Mouse (Mus musculus) layer of hippocampus, adult 8-10 months (tissue): ENCODE data around the gene Slc35a3. TPM values are rescaled to one million over a fixed set of nuclear protein-coding genes. Genes with fewer than 3 reads are reported as not detected.
"Not testable (repeated sequence)": the region's sequence is repeated elsewhere in the genome, so short reads cannot be mapped to it uniquely, and the experiment has no call there.

ENCODE experiments used
- DNase-seq, 2 experiments: peaks; one replicate each; pipeline ENCODE4 v3.0.0; 2022; ENCODE audit warnings: low spot score in 2 of 2
- total RNA-seq, 4 experiments: library from RNA; stranded (reverse); gene quantifications; 2 replicates each; pipeline ENCODE4 v1.2.4; 2022

The Slc35a3 gene
- total RNA-seq, 4 experiments from 2014 or later, result 16.3 to 18.2 (median 17.5) TPM

- no peak for DNase-seq
Observed at GRCm38 (mm10) chr3:116701601-116702000, 11.0 kb downstream of the Slc35a3 start.

DNA sequence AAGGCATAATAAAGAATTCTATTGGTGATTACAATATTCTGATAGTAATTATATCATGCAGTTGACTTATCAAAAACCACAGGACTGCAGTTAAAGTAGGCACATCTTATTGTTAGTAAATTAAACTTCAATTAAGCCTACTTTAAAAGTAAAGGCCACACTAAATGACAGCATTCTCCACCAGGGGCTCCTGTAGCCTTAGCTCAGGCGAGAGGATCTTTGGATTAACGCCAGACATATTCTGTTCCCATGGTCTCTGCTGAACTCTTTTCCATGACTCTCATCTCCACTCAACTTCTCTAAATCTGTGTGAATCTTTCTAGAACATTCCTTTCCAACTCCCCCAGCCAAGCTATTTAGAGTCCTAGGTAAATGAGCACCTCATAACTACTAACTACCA is 13.8 kb downstream of the Slc35a3 start:
- DNase-seq, result no peak

- DNase-seq, result no peak
Observed at GRCm38 (mm10) chr3:116695666-116695985, 17.0 kb downstream of the Slc35a3 start.

GRCm38 (mm10) chr3:116694955-116695665 is 17.5 kb downstream of the Slc35a3 start:
- no peak for DNase-seq

GRCm38 (mm10) chr3:116694312-116694711 is 18.3 kb downstream of the Slc35a3 start:
- no peak for DNase-seq

- DNase-seq, result no peak
Observed at GRCm38 (mm10) chr3:116681160-116681559, 31.5 kb downstream of the Slc35a3 start, which contains the start of gene Gm43191. TSS of gene Gm43191 (minus strand) at chr3:116681260.

GRCm38 (mm10) chr3:116664281-116664680 is 48.4 kb downstream of the Slc35a3 start:
- not testable (repeated sequence) for DNase-seq

GRCm38 (mm10) chr3:116662463-116662863 is 50.2 kb downstream of the Slc35a3 start, which contains the start of gene Mfsd14a:
TSS of gene Mfsd14a (minus strand) at chr3:116662677.
- peak; percentile 95 to 96 for DNase-seq

DNA sequence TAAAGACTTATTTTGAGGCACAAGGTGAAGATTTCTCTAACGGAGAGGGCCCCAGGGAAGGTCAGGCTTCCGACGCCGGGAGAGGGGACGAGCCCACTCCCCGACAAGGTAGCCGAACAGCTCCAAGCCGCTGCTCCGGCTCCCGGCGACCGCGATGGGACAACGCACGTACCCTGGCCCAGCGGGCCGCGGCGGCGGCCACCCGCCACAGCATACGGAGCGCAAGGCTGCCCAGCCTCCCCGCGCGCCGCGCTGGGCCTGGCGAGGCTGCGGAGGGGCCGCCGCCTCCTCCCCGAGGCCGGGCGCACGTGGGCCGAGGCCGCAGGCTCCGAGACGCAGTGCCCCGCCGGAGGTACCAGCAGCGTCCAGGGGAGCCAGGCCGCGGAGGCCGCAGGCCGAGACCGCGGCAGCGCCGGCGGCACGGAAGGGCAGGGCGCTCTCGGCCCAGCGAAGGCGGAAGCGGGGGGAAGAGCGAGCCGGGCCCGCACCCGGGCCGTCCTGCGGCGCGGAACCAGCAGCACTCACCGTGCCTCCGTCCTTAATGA is 50.7 kb downstream of the Slc35a3 start:
- DNase-seq, result peak in 1 of 2 experiments; percentile 32

DNA sequence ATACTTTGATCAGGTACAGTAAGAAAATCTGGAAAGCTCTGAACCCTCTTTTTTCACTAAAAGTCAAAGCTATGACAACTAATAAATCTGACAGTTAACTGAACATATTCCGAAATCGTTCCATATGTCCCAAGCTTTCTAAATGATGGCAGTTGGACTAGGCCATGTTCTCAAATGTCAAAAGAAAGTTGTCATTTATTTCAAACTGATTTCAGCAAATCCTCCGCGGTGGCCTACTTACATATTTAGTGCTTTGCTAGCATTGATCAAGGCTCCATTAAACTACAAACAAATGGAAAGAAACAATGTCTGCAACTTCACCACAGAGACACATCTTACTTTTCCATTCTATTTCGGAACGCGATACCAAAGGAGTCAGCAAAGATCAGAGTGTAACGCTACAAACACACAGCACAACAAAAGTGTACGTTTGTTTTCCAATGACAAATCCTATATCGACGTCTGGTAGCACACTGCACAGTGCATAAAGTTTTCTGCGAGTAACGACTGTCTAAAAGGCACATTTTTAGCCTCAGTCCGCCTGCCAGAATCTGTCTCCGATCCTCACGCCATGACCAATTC is 51.3 kb downstream of the Slc35a3 start:
- no peak for DNase-seq

DNA sequence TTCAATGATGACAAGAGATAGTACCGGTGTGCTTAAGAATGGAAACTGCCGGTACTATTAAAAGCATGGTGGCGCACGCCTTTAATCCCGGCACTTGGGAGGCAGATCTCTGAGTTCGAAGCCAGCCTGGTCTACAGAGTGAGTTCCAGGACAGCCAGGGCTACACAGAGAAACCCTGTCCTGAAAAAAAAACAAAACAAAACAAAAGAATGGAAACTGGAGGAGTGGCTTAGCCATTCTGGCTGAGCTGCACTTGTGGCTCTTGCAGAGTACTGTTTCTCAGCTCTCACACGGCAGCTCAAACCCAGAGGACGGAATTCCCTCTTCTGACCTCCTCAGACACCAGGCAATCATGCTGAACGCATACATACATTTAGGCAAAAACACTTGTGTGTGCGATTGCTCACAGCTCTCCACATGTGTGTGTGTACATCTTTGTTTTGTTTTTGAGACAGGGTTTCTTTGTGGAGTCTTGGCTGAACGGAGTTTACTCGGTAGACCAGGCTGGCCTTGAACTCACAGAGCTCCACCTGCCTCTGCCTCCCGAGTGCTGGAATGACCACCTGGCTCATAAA is 52.7 kb downstream of the Slc35a3 start:
- DNase-seq, result no peak

GRCm38 (mm10) chr3:116658928-116659565 is 53.6 kb downstream of the Slc35a3 start:
- DNase-seq, result no peak

DNA sequence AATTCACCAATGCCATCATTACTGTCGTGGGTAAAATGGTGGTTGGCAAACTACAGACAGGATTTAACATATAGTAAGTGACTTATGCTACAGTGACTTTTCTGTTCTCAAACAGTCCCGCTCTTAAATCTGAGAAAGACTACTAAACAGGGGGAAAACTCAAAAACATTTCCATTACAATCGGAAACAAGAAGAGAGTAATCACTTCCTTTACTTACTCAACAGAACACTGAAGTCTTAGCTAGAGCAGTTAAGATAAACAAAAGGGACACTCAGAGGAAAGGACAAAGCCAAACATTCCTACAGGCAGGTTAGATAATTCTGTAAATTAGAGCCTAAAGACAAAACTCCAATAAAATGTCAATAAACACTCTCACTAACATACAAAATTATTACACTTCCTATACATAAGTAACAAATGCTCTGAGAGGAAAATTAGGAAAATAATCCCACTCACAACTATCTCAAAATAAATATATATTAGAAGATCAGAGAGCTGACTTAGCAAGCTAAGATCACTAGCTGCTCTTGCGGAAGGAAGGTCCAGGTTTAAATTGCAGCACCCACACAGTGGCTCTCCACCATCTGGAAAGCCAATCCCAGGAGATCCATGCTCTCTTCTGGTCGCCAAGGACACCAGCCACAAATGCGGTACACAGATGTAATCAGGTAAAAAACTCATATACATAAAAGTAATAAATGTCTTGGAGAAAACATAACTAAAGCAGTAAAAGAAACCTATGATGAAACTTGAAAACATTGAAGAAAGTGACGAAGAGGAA is 56.3 kb downstream of the Slc35a3 start:
- DNase-seq, result no peak

DNA sequence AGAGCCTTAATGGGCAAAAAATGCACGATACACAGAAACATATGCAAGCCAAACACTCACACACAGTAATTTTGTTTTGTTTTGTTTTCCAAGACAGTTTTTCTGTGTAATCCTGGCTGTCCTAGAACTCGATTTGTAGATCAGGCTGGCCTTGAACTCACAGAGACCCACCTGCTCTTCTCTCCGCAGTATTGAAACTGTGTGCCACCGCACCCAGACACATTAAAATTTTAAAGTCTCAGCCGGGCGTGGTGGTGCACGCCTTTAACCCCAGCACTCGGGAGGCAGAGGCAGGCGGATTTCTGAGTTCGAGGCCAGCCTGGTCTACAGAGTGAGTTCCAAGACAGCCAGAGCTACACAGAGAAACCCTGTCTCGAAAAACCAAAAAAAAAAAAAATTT is 58.6 kb downstream of the Slc35a3 start:
- not testable (repeated sequence) for DNase-seq

DNA sequence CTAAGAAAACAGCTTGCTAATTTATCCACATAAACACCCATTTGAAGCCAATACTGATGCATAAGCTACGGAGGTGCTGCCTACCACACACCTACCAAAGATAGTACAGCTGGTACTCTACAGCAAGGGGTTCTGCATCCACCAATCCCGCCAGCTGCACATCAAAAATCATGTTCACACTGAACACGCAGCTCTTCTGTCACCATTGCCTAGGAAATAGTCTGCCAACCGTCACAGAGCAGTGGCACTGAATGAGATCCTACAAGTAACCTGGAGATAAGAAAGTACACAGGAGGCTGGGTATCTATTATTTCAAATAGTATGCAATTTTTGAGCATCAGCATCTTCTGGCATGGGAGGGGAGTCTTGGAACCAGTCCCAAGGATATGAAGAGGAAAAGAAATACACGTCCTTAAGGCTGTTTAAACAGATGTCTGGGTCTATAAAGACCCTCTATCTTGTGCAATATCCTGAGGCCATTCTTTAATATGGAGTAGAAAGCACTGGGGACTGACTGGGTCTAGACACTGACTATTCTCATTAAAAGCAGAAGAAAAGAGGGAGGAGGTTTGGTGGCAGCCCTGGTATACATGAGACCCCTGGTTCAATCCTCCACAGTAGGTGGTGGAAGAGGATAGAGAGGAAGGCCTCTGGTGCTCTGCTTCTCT is 59.2 kb downstream of the Slc35a3 start:
- DNase-seq, result no peak

- DNase-seq, result no peak
Observed at GRCm38 (mm10) chr3:116652033-116652446, 60.6 kb downstream of the Slc35a3 start.

DNA sequence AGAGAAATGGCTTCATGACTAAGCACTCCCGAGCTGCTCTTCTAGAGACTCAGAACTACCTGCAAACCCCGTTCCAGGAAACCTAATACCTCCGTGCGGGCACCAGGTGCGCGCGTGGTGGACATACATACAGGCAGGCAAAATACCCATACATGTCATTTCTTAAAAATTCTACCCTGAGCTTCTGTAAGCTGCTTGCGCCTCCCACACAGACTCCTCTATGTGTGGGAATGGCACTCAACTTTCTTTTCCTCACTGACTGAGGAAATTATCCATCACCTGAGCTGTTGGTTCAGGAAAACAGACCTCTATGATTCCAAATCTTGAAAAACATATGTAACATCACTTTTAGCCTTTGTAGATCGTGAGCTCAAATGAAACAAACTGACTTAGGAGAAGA is 61.9 kb downstream of the Slc35a3 start:
- no peak for DNase-seq

- DNase-seq, result no peak
Observed at GRCm38 (mm10) chr3:116648805-116649204, 63.8 kb downstream of the Slc35a3 start.

- DNase-seq, result no peak
Observed at GRCm38 (mm10) chr3:116646387-116646786, 66.2 kb downstream of the Slc35a3 start.

- no peak for DNase-seq
Observed at GRCm38 (mm10) chr3:116642373-116642772, 70.3 kb downstream of the Slc35a3 start.
